Mouse (Mus musculus) hindbrain, embryonic 11.5 days (tissue): ENCODE measurements around the gene Adam19. TPM values are rescaled to one million over a fixed set of nuclear protein-coding genes. Genes with fewer than 3 reads are reported as not detected.

ENCODE experiments used
- ATAC-seq: fragments of 200-750 bp; cut with Nextera tagmentation; 2 replicates; pipeline ENCODE4 v1.8.0; 2017; ENCODE audit warnings: mild to moderate bottlenecking, moderate TSS enrichment, moderate library complexity; ENCODE audit not compliant: low FRiP score
- DNase-seq: peaks from one replicate; pipeline ENCODE4 v3.0.0-alpha.2; 2015; ENCODE audit warnings: low spot score
- H3K27ac ChIP-seq: fragments of 300-500 bp; sonication (generic); 2 replicates; pipeline ENCODE4 v1.5.1; 2014; ENCODE audit warnings: mild to moderate bottlenecking, low read depth, low read length
- H3K27me3 ChIP-seq: fragments of 300-500 bp; sonication (generic); 2 replicates; pipeline ENCODE4 v1.6.1; 2014; ENCODE audit warnings: mild to moderate bottlenecking, low read length, moderate library complexity, mixed read lengths; ENCODE audit not compliant: control insufficient read depth, insufficient read depth
- H3K36me3 ChIP-seq: fragments of 300-500 bp; sonication (generic); 2 replicates; pipeline ENCODE4 v1.6.1; 2014; ENCODE audit warnings: mild to moderate bottlenecking, low read length, moderate library complexity, mixed read lengths; ENCODE audit not compliant: control insufficient read depth, insufficient read depth
- H3K4me1 ChIP-seq: fragments of 300-500 bp; sonication (generic); replicated peaks from 2 replicates; pipeline ENCODE4 v1.6.1; 2014; ENCODE audit warnings: low read length, mixed read lengths; ENCODE audit not compliant: control insufficient read depth, insufficient read depth
- H3K4me2 ChIP-seq: fragments of 300-500 bp; sonication (generic); replicated peaks from 2 replicates; pipeline ENCODE4 v1.6.1; 2014; ENCODE audit warnings: mild to moderate bottlenecking, low read depth, low read length
- H3K4me3 ChIP-seq: fragments of 300-500 bp; sonication (generic); 2 replicates; pipeline ENCODE4 v1.5.1; 2014; ENCODE audit warnings: low read depth, low read length
- H3K9ac ChIP-seq: fragments of 300-500 bp; sonication (generic); 2 replicates; pipeline ENCODE4 v1.6.1; 2014; ENCODE audit warnings: low read depth, low read length
- H3K9me3 ChIP-seq: fragments of 300-500 bp; sonication (generic); 2 replicates; pipeline ENCODE4 v1.6.1; 2016; ENCODE audit warnings: low read length; ENCODE audit not compliant: control insufficient read depth
- WGBS: fragments of 180-500 bp; shearing (Covaris S2); extraction: QIAGEN DNeasy Blood & Tissue Kit; methylation state at CpG from one replicate; pipeline ENCODE4 v1.1.7; 2014; 5-methylcytosine and 5-hydroxymethylcytosine counted together
- polyA plus RNA-seq: library from polyadenylated mRNA; unstranded; fragments of >200 nt; fragmentation: Nextera tagmentation; extraction: Ambion mirVana; gene quantifications from 2 replicates; pipeline ENCODE4 v1.2.1, GENCODE M21; 2014

The Adam19 gene
- polyA plus RNA-seq, 1 experiment from 2014 or later, result 9.4 TPM

DNA sequence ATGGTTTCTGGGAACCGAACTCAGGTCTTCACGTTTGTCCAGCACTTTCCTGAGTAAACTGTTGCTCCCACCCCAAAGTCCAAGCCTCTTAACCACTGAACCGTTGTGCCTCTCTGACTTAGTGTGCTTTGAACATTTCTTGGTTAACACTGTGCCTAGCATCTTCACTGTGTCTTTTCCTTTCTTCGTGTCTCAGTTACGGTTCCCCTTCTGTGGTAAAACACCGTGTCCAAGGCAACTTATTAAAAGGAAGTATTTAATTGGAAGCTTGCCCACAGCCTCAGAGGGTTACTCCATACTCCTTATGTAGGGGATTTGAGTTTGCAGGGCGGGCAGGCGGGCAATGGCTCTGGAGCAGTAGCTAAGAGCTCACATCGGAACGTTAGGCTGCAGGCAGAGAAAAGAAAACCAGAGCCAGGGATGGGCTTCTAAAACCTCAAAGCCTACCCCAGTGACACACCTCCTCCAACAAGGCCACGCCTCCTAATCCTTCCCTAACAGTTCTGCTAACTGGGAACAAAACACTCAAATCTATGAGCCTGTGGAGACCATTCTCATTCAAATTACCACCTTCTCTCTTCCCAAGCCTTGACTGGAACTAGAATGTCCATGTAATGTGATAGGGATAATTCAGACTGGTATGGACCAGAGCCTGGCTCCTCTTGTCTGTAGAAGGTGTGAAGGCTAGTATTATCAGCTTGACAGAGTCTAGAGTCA, 20.8 kb downstream of the Adam19 start:
- no peaks in the 10 kb centered on the region for H3K36me3 ChIP-seq
- no peaks in the 10 kb centered on the region for H3K27me3 ChIP-seq
- H3K27ac ChIP-seq, result no peak overlapping the region
- H3K4me2 ChIP-seq, result no peak overlapping the region
- ATAC-seq (no peak), DNase-seq (no peak)
- WGBS, result 94% methylated on average over 11 of the region's 11 CpGs
- no peaks in the 10 kb centered on the region for H3K4me1 ChIP-seq
- H3K9ac ChIP-seq, result no peak overlapping the region
- 0 out of 2 replicates have a peak, but pooled peaks cover 2% of the 10 kb centered on the region for H3K9me3 ChIP-seq
- H3K4me3 ChIP-seq, result no peak overlapping the region

DNA sequence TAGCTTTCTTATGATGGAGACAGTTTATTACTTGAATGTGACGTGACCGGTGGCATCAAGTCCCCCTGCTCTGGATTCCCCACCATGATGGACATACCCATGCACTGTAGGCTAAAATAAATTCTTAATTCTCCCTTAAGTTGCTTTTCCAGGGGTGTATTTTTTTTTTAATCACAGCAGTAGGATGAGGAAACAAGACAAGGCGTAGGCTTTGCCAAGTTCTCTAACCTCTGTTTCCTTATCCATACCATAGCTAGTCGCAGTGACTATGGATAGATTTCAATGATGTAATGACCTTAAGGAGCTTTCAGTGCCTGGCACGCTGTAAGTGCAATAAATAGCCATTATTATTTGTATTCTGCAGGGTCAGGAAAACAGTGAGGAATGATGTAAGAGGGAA, 21.5 kb downstream of the Adam19 start:
- H3K27ac ChIP-seq, result no peak overlapping the region
- 0 out of 2 replicates have a peak, but pooled peaks cover 2% of the 10 kb centered on the region for H3K9me3 ChIP-seq
- H3K4me1 ChIP-seq, result no peaks in the 10 kb centered on the region
- no peak overlapping the region for H3K4me2 ChIP-seq
- no peaks in the 10 kb centered on the region for H3K27me3 ChIP-seq
- H3K36me3 ChIP-seq, result no peaks in the 10 kb centered on the region
- DNase-seq, result no peak
- WGBS, result 94% methylated on average over 5 of the region's 5 CpGs
- ATAC-seq, result no peak
- H3K9ac ChIP-seq, result no peak overlapping the region
- no peak overlapping the region for H3K4me3 ChIP-seq

DNA sequence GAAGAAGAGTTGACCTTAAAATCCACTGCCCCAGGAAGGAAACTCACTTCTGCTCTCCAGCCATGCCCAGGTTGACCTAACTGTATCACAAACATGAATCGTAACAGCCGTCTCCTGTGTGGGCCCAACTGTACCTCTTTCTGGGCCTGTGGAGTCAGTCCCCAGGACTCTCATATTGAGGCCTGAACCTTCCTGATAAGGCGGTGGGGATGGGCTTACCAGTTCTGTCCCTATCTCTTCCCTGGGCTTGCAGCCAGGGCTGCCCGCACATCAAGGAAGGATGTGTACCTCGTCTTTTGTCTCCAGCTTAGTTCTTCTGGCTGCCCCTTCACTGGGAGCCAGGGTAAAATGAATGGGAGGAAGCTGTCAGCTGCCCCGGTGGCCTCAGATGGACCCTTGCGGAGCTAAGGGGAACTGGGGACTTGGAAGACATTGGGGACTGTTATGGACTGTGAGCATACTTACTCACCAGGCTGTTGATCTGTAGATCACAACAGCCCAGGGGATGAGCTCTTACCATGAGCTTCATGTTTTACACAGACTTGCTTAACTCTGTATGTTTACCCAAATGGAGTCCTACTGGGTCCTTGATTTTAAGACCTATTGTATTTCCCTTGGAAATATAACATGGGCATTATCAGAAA, 22.1 kb downstream of the Adam19 start:
- H3K4me1 ChIP-seq, result no peaks in the 10 kb centered on the region
- H3K9me3 ChIP-seq, result 0 out of 2 replicates have a peak, but pooled peaks cover 2% of the 10 kb centered on the region
- no peaks in the 10 kb centered on the region for H3K36me3 ChIP-seq
- DNase-seq (no peak), ATAC-seq (no peak)
- H3K9ac ChIP-seq, result no peak overlapping the region
- 86% methylated on average over 7 of the region's 7 CpGs for WGBS
- H3K4me2 ChIP-seq, result no peak overlapping the region
- no peak overlapping the region for H3K4me3 ChIP-seq
- H3K27ac ChIP-seq, result no peak overlapping the region
- no peaks in the 10 kb centered on the region for H3K27me3 ChIP-seq

DNA sequence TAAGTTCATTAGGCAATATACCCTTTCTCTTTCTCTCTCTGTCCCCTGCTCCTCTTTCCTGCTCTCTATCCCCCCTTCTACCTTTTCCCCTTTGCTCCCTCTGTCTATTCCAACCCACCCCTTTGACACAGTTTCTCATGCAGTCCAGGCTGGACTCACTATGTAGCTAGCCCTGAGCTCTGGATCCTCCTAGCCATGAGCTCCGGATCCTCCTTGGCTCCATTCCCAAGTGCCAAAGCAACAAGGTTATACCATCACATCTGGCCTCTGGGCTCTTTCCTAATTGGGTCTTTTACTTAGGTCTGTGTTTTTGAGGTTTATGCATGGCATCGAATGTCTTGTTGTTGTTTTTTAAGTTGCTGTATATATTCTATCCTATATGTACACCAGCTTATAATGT, 25.3 kb downstream of the Adam19 start:
- ATAC-seq (no peak), DNase-seq (no peak)
- H3K27ac ChIP-seq, result no peak overlapping the region
- no peaks in the 10 kb centered on the region for H3K27me3 ChIP-seq
- 0 out of 2 replicates have a peak, but pooled peaks cover 2% of the 10 kb centered on the region for H3K9me3 ChIP-seq
- 94% methylated on average over 2 of the region's 2 CpGs for WGBS
- no peak overlapping the region for H3K9ac ChIP-seq
- H3K4me1 ChIP-seq, result no peaks in the 10 kb centered on the region
- no peaks in the 10 kb centered on the region for H3K36me3 ChIP-seq
- H3K4me3 ChIP-seq, result no peak overlapping the region
- no peak overlapping the region for H3K4me2 ChIP-seq

DNA sequence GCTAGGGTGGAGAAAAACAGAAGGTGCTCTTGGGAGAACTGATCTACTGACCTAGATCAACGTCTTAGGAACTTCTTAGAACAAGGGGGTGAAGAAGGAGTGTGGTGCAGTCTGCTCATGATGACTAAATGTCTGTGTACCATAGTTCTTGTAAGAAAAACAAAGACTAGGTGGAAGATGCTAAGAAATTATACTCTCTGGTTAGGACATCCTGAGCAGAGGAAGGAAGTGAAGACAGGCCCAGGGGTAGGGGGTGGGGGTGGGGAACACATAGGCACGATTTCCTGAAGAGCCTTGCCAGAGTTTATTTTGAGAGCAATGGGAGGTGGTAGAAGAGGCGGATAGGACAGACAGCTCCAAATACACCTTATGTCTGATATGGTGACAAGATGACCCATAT, 27.6 kb downstream of the Adam19 start:
- DNase-seq, result no peak
- H3K27me3 ChIP-seq, result no peaks in the 10 kb centered on the region
- ATAC-seq, result no peak
- no peak overlapping the region for H3K4me2 ChIP-seq
- whole genome bisulfite sequencing, result 72% methylated on average over 3 of the region's 3 CpGs
- H3K9ac ChIP-seq, result no peak overlapping the region
- H3K4me1 ChIP-seq, result no peaks in the 10 kb centered on the region
- H3K9me3 ChIP-seq, result no peaks in the 10 kb centered on the region
- no peaks in the 10 kb centered on the region for H3K36me3 ChIP-seq
- no peak overlapping the region for H3K4me3 ChIP-seq
- no peak overlapping the region for H3K27ac ChIP-seq

DNA sequence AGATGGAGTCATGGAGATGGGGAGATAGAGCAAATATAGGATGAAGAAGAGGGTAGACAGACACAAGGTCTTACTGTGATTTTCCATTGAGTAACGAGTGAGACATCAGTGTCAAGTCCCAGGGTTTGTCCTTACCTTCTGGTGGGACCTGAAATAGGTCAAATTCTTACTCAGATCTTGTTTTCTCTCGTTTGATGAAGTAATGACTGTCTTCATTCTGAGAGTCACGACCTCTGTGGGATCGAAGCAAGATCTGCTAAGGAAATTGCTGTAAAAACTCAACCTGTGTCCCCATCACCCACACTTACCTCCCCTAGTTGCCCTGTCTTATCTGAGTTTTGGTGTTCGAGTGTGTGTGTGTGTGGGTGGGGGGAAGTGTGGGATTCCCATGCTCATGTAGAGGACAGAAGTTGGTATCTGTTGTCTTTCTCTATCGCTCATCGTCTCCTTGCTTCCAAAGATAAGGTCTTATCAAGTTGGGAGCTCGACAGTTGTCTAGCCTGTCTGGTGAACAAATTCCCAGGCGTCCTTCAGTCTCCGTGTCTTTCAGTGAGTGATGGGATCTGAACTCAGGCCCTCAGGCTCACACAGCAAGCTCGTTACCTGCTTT, 28.1 kb downstream of the Adam19 start:
- ATAC-seq (no peak), DNase-seq (no peak)
- no peaks in the 10 kb centered on the region for H3K27me3 ChIP-seq
- no peak overlapping the region for H3K27ac ChIP-seq
- no peaks in the 10 kb centered on the region for H3K36me3 ChIP-seq
- 92% methylated on average over 11 of the region's 11 CpGs for WGBS
- H3K4me1 ChIP-seq, result no peaks in the 10 kb centered on the region
- no peak overlapping the region for H3K9ac ChIP-seq
- H3K4me2 ChIP-seq, result no peak overlapping the region
- no peak overlapping the region for H3K4me3 ChIP-seq
- H3K9me3 ChIP-seq, result no peaks in the 10 kb centered on the region

DNA sequence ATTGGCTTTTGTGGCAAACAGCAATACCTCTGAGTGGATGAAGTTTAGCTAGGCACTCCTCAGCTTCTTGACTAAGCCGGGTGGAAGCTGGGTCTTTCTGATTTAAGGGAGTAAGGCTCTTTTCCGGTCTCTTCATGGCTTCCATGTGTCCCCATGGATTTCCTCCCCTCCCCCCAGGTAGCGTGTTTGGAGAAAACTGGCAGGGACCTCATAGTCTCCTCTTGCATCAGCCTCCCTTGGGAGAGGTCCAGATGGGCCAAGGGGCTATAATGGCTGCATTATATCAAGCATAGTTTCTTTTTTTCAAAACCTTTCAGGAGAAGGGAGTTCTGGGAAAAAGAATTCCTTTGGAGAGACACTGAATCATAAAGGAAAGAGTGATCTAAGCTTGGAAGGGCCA, 28.8 kb downstream of the Adam19 start:
- 95% methylated on average over 3 of the region's 3 CpGs for WGBS
- Histone ChIP-seq H3K9ac (no peak overlapping the region), H3K4me3 (no peak overlapping the region), H3K4me2 (no peak overlapping the region), H3K4me1 (no peaks in the 10 kb centered on the region), H3K36me3 (no peaks in the 10 kb centered on the region), H3K27ac (no peak overlapping the region), H3K27me3 (no peaks in the 10 kb centered on the region), H3K9me3 (no peaks in the 10 kb centered on the region)
- ATAC-seq (no peak), DNase-seq (no peak)

DNA sequence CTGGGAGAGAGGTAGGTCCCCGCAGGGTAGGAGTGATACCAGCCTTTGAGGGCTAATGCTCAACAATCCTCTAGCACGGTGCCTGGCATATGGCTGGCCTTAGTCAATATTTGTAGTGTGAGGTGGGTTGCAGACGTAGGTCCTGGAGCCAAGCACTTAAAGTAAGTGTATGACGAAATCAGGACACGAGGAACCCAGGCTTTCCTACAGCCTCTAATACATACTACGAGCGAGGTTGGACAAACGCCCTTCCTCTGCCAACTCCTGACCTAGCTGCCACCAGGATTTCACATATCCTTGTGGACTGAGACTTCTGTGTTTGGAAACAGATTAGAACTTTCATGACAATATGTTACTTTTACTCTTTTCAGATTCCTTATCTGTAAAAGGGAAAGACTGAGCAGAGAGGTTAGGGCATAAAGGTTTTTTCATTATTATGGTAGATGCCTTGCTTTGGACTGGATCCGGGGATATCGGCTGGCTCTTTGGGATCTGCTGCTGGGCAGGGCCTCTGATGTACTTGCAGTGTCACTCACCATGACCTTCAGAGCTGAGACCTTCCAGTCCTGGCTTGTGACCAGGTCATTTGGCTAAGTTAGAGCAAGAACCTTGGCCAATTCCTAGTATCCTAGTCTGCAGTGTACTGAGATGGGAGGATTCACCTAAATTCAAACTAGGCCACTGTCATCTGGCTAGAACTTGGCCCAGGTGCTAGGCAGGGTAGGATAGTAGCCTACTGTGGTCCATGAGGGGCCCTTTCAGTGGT, 29.8 kb downstream of the Adam19 start:
- ATAC-seq, result no peak
- no peaks in the 10 kb centered on the region for H3K4me1 ChIP-seq
- no peak overlapping the region for H3K4me2 ChIP-seq
- no peak overlapping the region for H3K27ac ChIP-seq
- H3K4me3 ChIP-seq, result no peak overlapping the region
- H3K27me3 ChIP-seq, result no peaks in the 10 kb centered on the region
- no peak for DNase-seq
- no peaks in the 10 kb centered on the region for H3K9me3 ChIP-seq
- H3K36me3 ChIP-seq, result no peaks in the 10 kb centered on the region
- WGBS, result 94% methylated on average over 10 of the region's 10 CpGs
- no peak overlapping the region for H3K9ac ChIP-seq
